Mouse (Mus musculus) thymus, adult 2 months (tissue): Measurements from ENCODE around the gene Prickle2.

Source experiments
- CTCF ChIP-seq: fragments of 200-500 bp; IDR thresholded peaks from 2 replicates; pipeline ENCODE4 v1.5.1; 2012; ENCODE audit warnings: mild to moderate bottlenecking, control low read depth, low read length, moderate library complexity, borderline replicate concordance; ENCODE audit not compliant: control insufficient read depth, poor library complexity, insufficient read depth; ENCODE audit errors: extremely low read depth
- POLR2A ChIP-seq: fragments of 200-500 bp; IDR thresholded peaks from 2 replicates; pipeline ENCODE4 v1.6.1; 2012; ENCODE audit warnings: mild to moderate bottlenecking, low read length, control low read depth, moderate library complexity; ENCODE audit not compliant: control insufficient read depth, poor library complexity, insufficient read depth; ENCODE audit errors: extremely low read depth

DNA sequence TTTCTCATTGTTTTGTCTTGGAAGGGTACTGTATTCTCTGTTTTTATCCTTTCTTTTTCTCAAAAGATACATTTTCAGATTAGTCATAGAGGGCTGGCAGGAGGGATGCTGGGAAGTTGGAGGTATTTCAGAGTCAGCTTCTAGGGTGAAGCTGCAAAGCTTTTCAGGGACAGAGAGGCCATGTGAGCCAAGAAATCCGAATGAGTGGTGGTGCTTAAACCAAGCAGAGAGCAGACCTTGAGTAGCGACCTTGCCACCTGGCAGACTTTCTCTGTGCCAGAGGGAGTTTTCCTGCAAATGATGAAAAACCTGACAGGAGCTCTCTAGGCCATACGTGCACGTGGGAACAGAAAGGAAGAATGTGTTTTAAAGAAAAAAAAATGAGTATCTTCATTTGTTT lies 130.7 kb downstream of the Prickle2 start:
- TF ChIP-seq CTCF (no peak), POLR2A (no peak)
